ENCODE assay signal across 26 mouse cellular contexts in genomic region chr3:153236262-153236661, GRCm38 (mm10).
"Had no signal": no experiment of that assay in that cellular context is flagged by ENCODE, and none has a peak within 500 bp of the region (broad histone marks: within the 10 kb centered on the region; RNA-seq: fewer than 3 reads in every experiment).

No protein-coding gene starts in this region.

- H3K9me3 ChIP-seq: intestine, embryonic 15.5 days; kidney, embryonic 15.5 days; limb, embryonic 10.5 days; limb, embryonic 13.5 days; liver, embryonic 12.5 days; liver, embryonic 15.5 days; lung, embryonic 15.5 days; megakaryocyte, embryonic 14.5 days; midbrain, embryonic 10.5 days; midbrain, embryonic 13.5 days; neural tube, embryonic 13.5 days had no signal

- H3K27me3 ChIP-seq: intestine, embryonic 15.5 days; kidney, embryonic 15.5 days; limb, embryonic 13.5 days; liver, embryonic 12.5 days; liver, embryonic 15.5 days; lung, embryonic 15.5 days; midbrain, embryonic 13.5 days; neural tube, embryonic 13.5 days had no signal

- ATAC-seq: intestine, embryonic 15.5 days; liver, embryonic 12.5 days; midbrain, embryonic 13.5 days; midbrain, embryonic 16.5 days had no signal

- DNase-seq: kidney, adult 11 months; kidney, adult 8-10 months; kidney, postnatal 10 days; kidney, postnatal 36 days; layer of hippocampus, postnatal 36 days; liver; lung, postnatal 10 days; lung, postnatal 36 days; retina, postnatal 1 day; right cerebral cortex, postnatal 14 days; right cerebral cortex, postnatal 4 days; thymus, adult 18-20 months; thymus, postnatal 36 days had no signal

- H3K4me1 ChIP-seq: intestine, embryonic 15.5 days; liver, embryonic 15.5 days had no signal

- H3K27ac ChIP-seq: intestine, embryonic 15.5 days; kidney, embryonic 15.5 days; limb, embryonic 10.5 days; limb, embryonic 13.5 days; liver, embryonic 12.5 days; liver, embryonic 15.5 days; lung, embryonic 15.5 days; midbrain, embryonic 10.5 days; midbrain, embryonic 13.5 days; neural tube, embryonic 13.5 days had no signal

- H3K36me3 ChIP-seq: intestine, embryonic 15.5 days; kidney, embryonic 15.5 days; limb, embryonic 10.5 days; limb, embryonic 13.5 days; liver, embryonic 12.5 days; liver, embryonic 15.5 days; lung, embryonic 15.5 days; midbrain, embryonic 10.5 days; midbrain, embryonic 13.5 days; neural tube, embryonic 13.5 days had no signal

- H3K4me2 ChIP-seq: intestine, embryonic 15.5 days; kidney, embryonic 15.5 days; limb, embryonic 13.5 days; liver, embryonic 12.5 days; liver, embryonic 15.5 days; lung, embryonic 15.5 days; midbrain, embryonic 13.5 days; neural tube, embryonic 13.5 days had no signal

- H3K4me3 ChIP-seq: intestine, embryonic 15.5 days; kidney, embryonic 15.5 days; limb, embryonic 10.5 days; limb, embryonic 13.5 days; liver, embryonic 12.5 days; liver, embryonic 15.5 days; lung, embryonic 15.5 days; megakaryocyte, embryonic 14.5 days; midbrain, embryonic 10.5 days; midbrain, embryonic 13.5 days; myocyte; neural tube, embryonic 13.5 days had no signal

- H3K9ac ChIP-seq: intestine, embryonic 15.5 days; kidney, embryonic 15.5 days; limb, embryonic 13.5 days; liver, embryonic 12.5 days; liver, embryonic 15.5 days; lung, embryonic 15.5 days; midbrain, embryonic 13.5 days; neural tube, embryonic 13.5 days had no signal
